Mouse (Mus musculus): ENCODE measurements at regions not wholly inside any gene's neighbourhood (a gene's known extent, or its start where the extent isn't known, plus 50 kb on each side); places are given as distances from the start of the nearest gene placed in this dataset.
A peak's percentile ranks its signal among the peaks of the same experiment; 100 is the strongest.

GRCm38 (mm10) chr1:133981185-133981584 is 55.9 kb upstream of the Fmod start:
- Histone ChIP-seq H3K27ac (replicated peaks; ENCODE audit: low read depth, low read length) (no peak overlapping the region), H3K36me3 (ENCODE audit: control insufficient read depth, insufficient read depth, low read length) (no peaks in the 10 kb centered on the region), H3K4me3 (replicated peaks; ENCODE audit: low read depth, low read length) (no peak overlapping the region), H3K4me1 (ENCODE audit: control insufficient read depth, insufficient read depth, low read length) (no peaks in the 10 kb centered on the region), H3K9me3 (ENCODE audit: control insufficient read depth, low read length) (0 out of 2 replicates have a peak, but pooled peaks cover 4% of the 10 kb centered on the region), H3K9ac (replicated peaks; ENCODE audit: low read length) (no peak overlapping the region), H3K27me3 (ENCODE audit: control insufficient read depth, insufficient read depth, low read length) (no peaks in the 10 kb centered on the region), H3K4me2 (ENCODE audit: low read length) (no peak overlapping the region)
- ATAC-seq (ENCODE audit: low FRiP score, low TSS enrichment), result no peak
- WGBS, result 95% methylated on average over 4 of the region's 4 CpGs
- no peak for DNase-seq

GRCm38 (mm10) chr1:133978271-133978988 is 57.2 kb upstream of the Prelp start:
- H3K4me3 ChIP-seq (replicated peaks; ENCODE audit: low read depth, low read length), result no peak overlapping the region
- no peaks in the 10 kb centered on the region for H3K36me3 ChIP-seq (ENCODE audit: control insufficient read depth, insufficient read depth, low read length)
- DNase-seq, result peak; percentile 18
- H3K4me2 ChIP-seq (ENCODE audit: low read length), result no peak overlapping the region
- H3K9ac ChIP-seq (replicated peaks; ENCODE audit: low read length), result no peak overlapping the region
- no peaks in the 10 kb centered on the region for H3K27me3 ChIP-seq (ENCODE audit: control insufficient read depth, insufficient read depth, low read length)
- H3K9me3 ChIP-seq (ENCODE audit: control insufficient read depth, low read length), result no peaks in the 10 kb centered on the region
- no peaks in the 10 kb centered on the region for H3K4me1 ChIP-seq (ENCODE audit: control insufficient read depth, insufficient read depth, low read length)
- WGBS, result 68% methylated on average over 11 of the region's 11 CpGs
- no peak overlapping the region for H3K27ac ChIP-seq (replicated peaks; ENCODE audit: low read depth, low read length)
- ATAC-seq (ENCODE audit: low FRiP score, low TSS enrichment), result no peak

DNA sequence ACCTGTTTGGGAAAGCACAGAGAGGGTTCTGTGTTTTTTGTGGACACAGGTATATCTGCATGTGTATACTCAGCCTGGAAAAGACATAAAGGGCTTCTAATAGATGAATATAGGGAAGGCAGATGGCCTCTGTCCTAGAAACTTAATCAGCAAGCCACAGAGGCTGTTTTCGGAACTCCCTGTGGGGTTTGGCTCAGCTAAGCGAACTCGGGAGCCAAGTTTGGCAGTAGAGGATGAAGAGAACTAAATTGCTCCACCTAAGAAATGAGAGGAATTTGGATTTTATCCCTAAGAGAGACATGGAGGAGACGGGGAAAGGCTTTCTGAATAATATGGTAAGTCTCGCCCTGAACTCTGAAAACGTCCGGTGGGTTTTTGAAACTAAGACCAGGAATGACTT is 56.0 kb upstream of the Prelp start:
- H3K27ac ChIP-seq (replicated peaks; ENCODE audit: low read depth, low read length), result no peak overlapping the region
- DNase-seq (no peak), ATAC-seq (ENCODE audit: low FRiP score, low TSS enrichment) (no peak)
- no peak overlapping the region for H3K4me3 ChIP-seq (replicated peaks; ENCODE audit: low read depth, low read length)
- no peaks in the 10 kb centered on the region for H3K4me1 ChIP-seq (ENCODE audit: control insufficient read depth, insufficient read depth, low read length)
- no peaks in the 10 kb centered on the region for H3K27me3 ChIP-seq (ENCODE audit: control insufficient read depth, insufficient read depth, low read length)
- no peaks in the 10 kb centered on the region for H3K9me3 ChIP-seq (ENCODE audit: control insufficient read depth, low read length)
- no peak overlapping the region for H3K9ac ChIP-seq (replicated peaks; ENCODE audit: low read length)
- 86% methylated on average over 7 of the region's 7 CpGs for whole genome bisulfite sequencing
- H3K4me2 ChIP-seq (ENCODE audit: low read length), result no peak overlapping the region
- no peaks in the 10 kb centered on the region for H3K36me3 ChIP-seq (ENCODE audit: control insufficient read depth, insufficient read depth, low read length)

DNA sequence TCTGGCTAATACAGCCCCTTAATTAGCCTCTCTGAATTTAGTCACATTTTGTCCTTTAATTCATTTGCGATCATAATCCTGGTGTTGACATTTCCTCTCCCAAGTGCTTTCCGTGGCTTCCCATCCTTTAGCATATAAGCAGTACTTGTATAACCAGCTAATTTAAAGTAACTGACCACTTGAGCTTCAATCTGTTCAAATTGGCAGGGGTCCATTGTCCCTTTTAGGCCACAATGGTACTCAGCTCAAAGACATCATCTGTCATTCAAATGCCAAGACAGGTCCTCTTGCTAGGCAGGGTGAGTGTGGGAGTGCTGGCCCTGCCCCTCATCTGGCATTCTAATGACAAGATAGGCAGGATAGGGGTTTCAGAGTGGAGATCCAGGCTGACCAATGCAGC is 52.6 kb upstream of the Prelp start:
- DNase-seq, result no peak
- WGBS, result 78% methylated on average over 2 of the region's 2 CpGs

GRCm38 (mm10) chr1:133971290-133971689 is 50.1 kb upstream of the Prelp start:
- Histone ChIP-seq H3K27ac (replicated peaks; ENCODE audit: low read depth, low read length) (no peak overlapping the region), H3K4me1 (ENCODE audit: control insufficient read depth, insufficient read depth, low read length) (no peaks in the 10 kb centered on the region), H3K4me3 (replicated peaks; ENCODE audit: low read depth, low read length) (no peak overlapping the region), H3K9ac (replicated peaks; ENCODE audit: low read length) (no peak overlapping the region), H3K36me3 (ENCODE audit: control insufficient read depth, insufficient read depth, low read length) (no peaks in the 10 kb centered on the region), H3K27me3 (ENCODE audit: control insufficient read depth, insufficient read depth, low read length) (no peaks in the 10 kb centered on the region), H3K4me2 (ENCODE audit: low read length) (no peak overlapping the region), H3K9me3 (ENCODE audit: control insufficient read depth, low read length) (no peaks in the 10 kb centered on the region)
- no peak for DNase-seq
- WGBS, result 46% methylated on average over 3 of the region's 3 CpGs
- ATAC-seq (ENCODE audit: low FRiP score, low TSS enrichment), result no peak

More for the DNA sequence above, 52.6 kb upstream of the Prelp start:
- Histone ChIP-seq H3K4me1 (ENCODE audit: control insufficient read depth, insufficient read depth, low read length) (no peaks in the 10 kb centered on the region), H3K36me3 (ENCODE audit: control insufficient read depth, insufficient read depth, low read length) (no peaks in the 10 kb centered on the region), H3K4me2 (ENCODE audit: low read length) (no peak overlapping the region), H3K9me3 (ENCODE audit: control insufficient read depth, low read length) (no peaks in the 10 kb centered on the region), H3K27me3 (ENCODE audit: control insufficient read depth, insufficient read depth, low read length) (no peaks in the 10 kb centered on the region), H3K9ac (replicated peaks; ENCODE audit: low read length) (no peak overlapping the region), H3K27ac (replicated peaks; ENCODE audit: low read depth, low read length) (no peak overlapping the region), H3K4me3 (replicated peaks; ENCODE audit: low read depth, low read length) (no peak overlapping the region)
- no peak for ATAC-seq (ENCODE audit: low FRiP score, low TSS enrichment)

Data from midbrain, embryonic 14.5 days (tissue).